Mouse (Mus musculus): ENCODE data around the gene Map7d1.

GRCm38 (mm10) chr4:126222631-126223030, 33.5 kb downstream of the Map7d1 start:
- no peak for TF ChIP-seq FLI1 (IDR thresholded peaks at IDR 0.05; ENCODE audit: low read length)
- no peak for TF ChIP-seq GATA1 (IDR thresholded peaks at IDR 0.05; ENCODE audit: borderline replicate concordance, low read length)
